In genomic region chrX:74084946-74085498, GRCm38 (mm10) we compare ENCODE assay signal across 8 mouse cellular contexts. TPM values are rescaled to one million over a fixed set of nuclear protein-coding genes. Genes with fewer than 3 reads are reported as not detected.
A peak's percentile ranks its signal among the peaks of the same experiment; 100 is the strongest.
DNase-seq lines count a peak whose midpoint lies in the region; ATAC-seq lines count a peak whose summit lies in the region.

No protein-coding gene starts in this region.

- peak; percentile 67 to 72 for DNase-seq in adrenal gland, adult 18-20 months (ENCODE audit: low spot score in 2 of 2)
- peak; percentile 86 for DNase-seq in embryo, embryonic 10.5 days (ENCODE audit: low spot score)
- peak; percentile 83 for DNase-seq in gastrocnemius, postnatal 14 days
- peak; percentile 58 to 89 for DNase-seq in left cerebral cortex, postnatal 10 days (ENCODE audit: extremely low spot score in 1 of 2, low spot score in 2 of 2)
- peak; percentile 86 to 87 for DNase-seq in right cerebral cortex, postnatal 10 days (ENCODE audit: low spot score in 2 of 2)
- DNase-seq in urinary bladder, postnatal 14 days (ENCODE audit: low spot score), result peak; percentile 70

- intact Hi-C loops in gastrocnemius, postnatal 14 days (cut with DNase I; ENCODE audit: low total_unique reads), result no loop called here
- intact Hi-C loops in left cerebral cortex, postnatal 10 days (cut with DNase I), result loop anchor here (10.0 kb wide), 1 partner anchor 120 kb away; the partner anchor contains the start of gene Hcfc1

- peak; percentile 39 for ATAC-seq in inflammation-experienced regulatory T-cells, adult 6 months
- peak; percentile 60 for ATAC-seq in megakaryocyte progenitor cell, adult 5-6 weeks (replicated peaks; ENCODE audit: poor library complexity)

RNA-seq across cellular contexts. Expression of gene Opn1mw, which starts 42.2 kb away (rescaled TPM):
- total RNA-seq in adrenal gland, adult 18-20 months (2021), result not detected
- total RNA-seq in gastrocnemius, postnatal 14 days (2021), result not detected
- not detected for polyA plus RNA-seq in inflammation-experienced regulatory T-cells, adult 6 months (2017; shearing (Covaris generic))
- total RNA-seq in left cerebral cortex, postnatal 10 days (2021), result not detected
- not detected in 2 replicates for total RNA-seq in megakaryocyte progenitor cell, adult 5-6 weeks (2015)
- not detected in 2 replicates for total RNA-seq in megakaryocyte progenitor cell, adult 5-6 weeks (2017)

RNA-seq across cellular contexts. Expression of gene Mecp2, which starts 50.1 kb away (rescaled TPM):
- total RNA-seq in adrenal gland, adult 18-20 months (2021), result 10 to 100 TPM; 31.5 to 34.5 TPM
- total RNA-seq in gastrocnemius, postnatal 14 days (2021), result 10 to 100 TPM; 25.6 to 30.4 TPM
- polyA plus RNA-seq in inflammation-experienced regulatory T-cells, adult 6 months (2017; shearing (Covaris generic)), result 10 to 100 TPM; 11.5 to 22.5 (median 20.6) TPM
- total RNA-seq in left cerebral cortex, postnatal 10 days (2021), result 10 to 100 TPM; 77.1 to 78.0 TPM
- 16.3 and 16.9 TPM in 2 replicates for total RNA-seq in megakaryocyte progenitor cell, adult 5-6 weeks (2015)
- 15.3 and 18.8 TPM in 2 replicates for total RNA-seq in megakaryocyte progenitor cell, adult 5-6 weeks (2017)

Comparison
In these comparisons a context has a peak if more than half of its experiments do, and no peak if none do; other contexts are left out.
1. Peak in every context shown above with its lines: DNase-seq and ATAC-seq.